Mouse (Mus musculus) forebrain, embryonic 16.5 days (tissue): ENCODE measurements at regions not wholly inside any gene's neighbourhood (a gene's known extent, or its start where the extent isn't known, plus 50 kb on each side); places are given as distances from the start of the nearest gene placed in this dataset.

Experiments used
- ATAC-seq: fragments of 200-750 bp; cut with Nextera tagmentation; 2 replicates; pipeline ENCODE4 v1.8.0; 2017; ENCODE audit warnings: mild to moderate bottlenecking, moderate library complexity
- H3K27ac ChIP-seq: fragments of 300-500 bp; sonication (generic); 2 replicates; pipeline ENCODE4 v1.5.1; 2014; ENCODE audit warnings: low read length, control low read depth
- H3K27me3 ChIP-seq: fragments of 300-500 bp; sonication (generic); replicated peaks from 2 replicates; pipeline ENCODE4 v1.6.1; 2014; ENCODE audit warnings: low read length; ENCODE audit not compliant: control insufficient read depth, insufficient read depth
- H3K36me3 ChIP-seq: fragments of 300-500 bp; sonication (generic); 2 replicates; pipeline ENCODE4 v1.6.1; 2014; ENCODE audit not compliant: control insufficient read depth, insufficient read depth
- H3K4me1 ChIP-seq: fragments of 300-500 bp; sonication (generic); replicated peaks from 2 replicates; pipeline ENCODE4 v1.6.1; 2014; ENCODE audit warnings: low read length; ENCODE audit not compliant: control insufficient read depth, insufficient read depth
- H3K4me2 ChIP-seq: fragments of 300-500 bp; sonication (generic); 2 replicates; pipeline ENCODE4 v1.6.1; 2014; ENCODE audit warnings: mild to moderate bottlenecking, low read length, control low read depth
- H3K4me3 ChIP-seq: fragments of 300-500 bp; sonication (generic); replicated peaks from 2 replicates; pipeline ENCODE4 v1.5.1; 2014; ENCODE audit warnings: mild to moderate bottlenecking, low read length, control low read depth
- H3K9ac ChIP-seq: fragments of 300-500 bp; sonication (generic); replicated peaks from 2 replicates; pipeline ENCODE4 v1.6.1; 2014; ENCODE audit warnings: low read depth, low read length, control low read depth
- H3K9me3 ChIP-seq: fragments of 300-500 bp; sonication (generic); 2 replicates; pipeline ENCODE4 v1.6.1; 2016; ENCODE audit warnings: low read length; ENCODE audit not compliant: control insufficient read depth
- WGBS: fragments of 180-500 bp; shearing (Covaris S2); extraction: QIAGEN DNeasy Blood & Tissue Kit; methylation state at CpG from one replicate; pipeline ENCODE4 v1.1.7; 2014; 5-methylcytosine and 5-hydroxymethylcytosine counted together

DNA sequence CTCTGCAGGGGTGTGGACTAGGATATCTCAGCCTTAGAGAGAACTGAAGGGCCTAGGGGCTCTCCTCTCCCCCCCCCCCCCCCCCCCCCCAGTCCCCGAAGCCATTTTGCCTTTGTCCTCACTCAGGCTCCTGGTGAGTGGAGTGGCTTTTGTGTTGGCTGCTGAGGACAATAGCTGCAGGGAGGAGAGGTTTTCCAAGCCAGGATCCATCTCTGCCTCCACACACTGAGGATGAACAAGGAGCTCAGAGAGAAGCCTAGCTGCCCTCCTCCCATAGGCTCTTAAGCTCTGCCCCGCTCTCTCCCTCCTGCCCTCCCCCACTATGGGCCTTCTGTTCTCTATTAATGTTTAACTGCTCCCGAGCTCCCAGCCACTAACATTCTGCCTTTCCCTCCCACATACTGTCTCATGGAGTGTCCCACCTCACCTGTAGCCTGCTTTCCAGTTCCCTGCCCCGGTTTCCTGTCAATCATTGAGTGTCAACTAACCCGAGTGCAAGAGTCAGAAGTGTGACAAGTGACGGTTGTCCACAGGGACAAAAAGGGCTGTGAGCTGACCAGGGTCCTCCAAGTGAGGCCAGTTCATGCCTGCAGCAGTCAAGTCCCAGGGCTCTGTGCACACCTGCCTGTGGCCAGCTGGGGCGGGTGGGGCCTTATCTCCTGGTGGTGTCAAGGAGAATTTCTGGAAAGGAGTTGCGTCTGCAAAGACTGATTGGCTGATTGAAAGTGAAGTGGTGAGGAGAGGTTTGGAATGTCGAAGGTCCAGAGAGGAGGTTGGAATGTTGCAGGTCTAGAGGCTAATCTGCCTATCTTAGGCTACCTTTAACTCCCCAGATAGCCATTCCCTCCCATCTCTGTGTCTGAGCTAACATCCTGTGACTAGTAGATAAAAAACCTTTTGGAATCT lies 165.1 kb upstream of the Rybp start:
- Histone ChIP-seq H3K4me2 (no peak overlapping the region), H3K4me3 (no peak overlapping the region), H3K4me1 (no peaks in the 10 kb centered on the region), H3K36me3 (no peaks in the 10 kb centered on the region), H3K27ac (no peak overlapping the region), H3K27me3 (no peaks in the 10 kb centered on the region), H3K9me3 (no peaks in the 10 kb centered on the region), H3K9ac (no peak overlapping the region)
- 62% methylated on average over 8 of the region's 9 CpGs for WGBS
- ATAC-seq: no peak

DNA sequence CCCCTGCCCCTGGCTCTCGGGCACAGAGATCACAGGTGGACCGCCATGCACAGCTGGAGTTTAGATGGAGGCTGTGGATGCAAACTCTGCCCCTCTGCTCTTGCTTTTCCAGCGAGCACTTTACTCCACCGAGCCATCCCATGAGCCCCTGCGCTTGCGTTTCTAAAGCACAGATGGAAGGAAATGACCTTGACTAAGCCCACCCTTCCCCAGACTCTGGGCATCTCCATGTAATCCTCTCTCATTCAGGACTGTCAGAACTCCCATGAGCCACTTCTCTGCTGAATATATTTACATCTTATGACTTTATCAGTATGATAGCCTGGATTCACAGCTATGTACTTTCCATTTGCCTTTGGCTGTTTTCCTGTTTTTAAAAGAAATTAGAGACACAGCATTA lies 162.8 kb upstream of the Rybp start:
- H3K9ac ChIP-seq: no peak overlapping the region
- no peak for ATAC-seq
- no peaks in the 10 kb centered on the region for H3K27me3 ChIP-seq
- no peaks in the 10 kb centered on the region for H3K9me3 ChIP-seq
- WGBS: 90% methylated on average over 6 of the region's 6 CpGs
- H3K4me1 ChIP-seq: no peaks in the 10 kb centered on the region
- no peaks in the 10 kb centered on the region for H3K36me3 ChIP-seq
- no peak overlapping the region for H3K4me3 ChIP-seq
- no peak overlapping the region for H3K4me2 ChIP-seq
- H3K27ac ChIP-seq: no peak overlapping the region

- H3K9ac ChIP-seq: no peak overlapping the region
- H3K36me3 ChIP-seq: no peaks in the 10 kb centered on the region
- WGBS: 97% methylated on average over 4 of the region's 4 CpGs
- H3K4me1 ChIP-seq: no peaks in the 10 kb centered on the region
- H3K4me2 ChIP-seq: no peak overlapping the region
- H3K4me3 ChIP-seq: no peak overlapping the region
- no peaks in the 10 kb centered on the region for H3K27me3 ChIP-seq
- no peak for ATAC-seq
- no peak overlapping the region for H3K27ac ChIP-seq
- no peaks in the 10 kb centered on the region for H3K9me3 ChIP-seq
Observed at GRCm38 (mm10) chr6:100449087-100449486, 161.8 kb upstream of the Rybp start.

GRCm38 (mm10) chr6:100447211-100447610 lies 159.9 kb upstream of the Rybp start:
- no peak overlapping the region for H3K4me3 ChIP-seq
- no peak overlapping the region for H3K9ac ChIP-seq
- no peak overlapping the region for H3K4me2 ChIP-seq
- H3K27me3 ChIP-seq: no peaks in the 10 kb centered on the region
- no peaks in the 10 kb centered on the region for H3K4me1 ChIP-seq
- H3K27ac ChIP-seq: no peak overlapping the region
- ATAC-seq: no peak
- 6% methylated on average over 1 of the region's 1 CpGs for WGBS
- no peaks in the 10 kb centered on the region for H3K36me3 ChIP-seq
- no peaks in the 10 kb centered on the region for H3K9me3 ChIP-seq

DNA sequence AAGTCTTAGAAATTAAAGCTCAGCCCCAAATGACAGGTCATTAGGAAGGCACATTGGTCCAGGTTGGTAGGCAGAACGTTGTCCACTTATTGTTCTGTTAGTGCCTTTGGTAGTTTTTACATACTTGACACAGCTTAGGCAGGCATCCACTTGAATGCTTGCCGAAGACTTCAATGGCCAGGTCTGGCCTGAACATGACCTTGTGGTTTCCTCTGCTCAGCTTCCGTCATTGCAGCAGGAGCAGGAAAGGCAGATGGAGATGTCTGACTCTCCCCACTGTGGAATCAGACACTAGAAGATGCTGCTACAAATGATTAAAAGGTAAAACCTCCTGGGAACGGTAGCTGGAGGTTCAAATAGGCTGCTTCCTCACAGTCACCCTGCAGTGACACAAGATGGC lies 159.5 kb upstream of the Rybp start:
- WGBS: 72% methylated on average over 4 of the region's 4 CpGs
- ATAC-seq: no peak

DNA sequence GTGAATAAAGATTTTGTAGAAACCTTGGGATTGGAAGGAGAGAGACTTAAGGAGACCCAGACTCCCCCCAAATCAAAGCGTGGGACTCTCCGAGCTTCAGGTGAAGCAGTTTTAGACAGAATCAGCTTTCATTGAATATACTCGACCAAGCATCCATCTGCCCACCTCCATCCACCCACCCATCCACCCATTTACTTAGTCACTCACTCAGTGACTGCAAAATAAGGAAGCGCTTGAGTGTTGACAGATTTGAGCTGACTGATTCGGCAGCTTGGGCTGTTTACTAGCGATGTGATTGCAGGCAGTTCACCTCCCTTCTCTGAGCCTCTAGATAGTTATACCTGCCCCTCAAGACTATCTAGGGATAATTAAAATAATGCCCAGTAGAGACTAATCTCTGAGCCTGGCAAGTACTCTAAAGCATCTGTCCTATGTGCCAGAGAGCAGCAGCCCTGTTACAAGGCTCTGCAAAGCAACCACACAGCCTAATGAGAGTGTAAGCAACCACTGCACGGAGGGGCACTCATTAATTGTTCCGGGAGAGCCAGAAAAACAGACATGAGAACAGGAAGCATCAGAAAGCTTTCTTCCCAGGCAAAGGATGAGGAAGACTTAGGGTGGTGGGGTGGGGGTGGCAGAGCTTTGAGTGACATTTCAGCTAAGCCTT lies 151.9 kb upstream of the Rybp start:
- H3K27me3 ChIP-seq: 0 out of 2 replicates have a peak, but pooled peaks cover 2% of the 10 kb centered on the region
- H3K27ac ChIP-seq: peak overlapping the region; percentile 41
- peaks cover 14% of the 10 kb centered on the region for H3K4me1 ChIP-seq
- H3K9ac ChIP-seq: peak overlapping the region; percentile 59
- peak; percentile 54 for ATAC-seq
- H3K9me3 ChIP-seq: no peaks in the 10 kb centered on the region
- H3K4me3 ChIP-seq: peak overlapping the region; percentile 43
- WGBS: 3% methylated on average over 8 of the region's 8 CpGs
- peak overlapping the region; percentile 80 for H3K4me2 ChIP-seq
- H3K36me3 ChIP-seq: no peaks in the 10 kb centered on the region

More for the DNA sequence above, 159.5 kb upstream of the Rybp start:
- Histone ChIP-seq H3K36me3 (no peaks in the 10 kb centered on the region), H3K27ac (no peak overlapping the region), H3K4me3 (no peak overlapping the region), H3K9me3 (no peaks in the 10 kb centered on the region), H3K4me2 (no peak overlapping the region), H3K9ac (no peak overlapping the region), H3K27me3 (no peaks in the 10 kb centered on the region), H3K4me1 (no peaks in the 10 kb centered on the region)

DNA sequence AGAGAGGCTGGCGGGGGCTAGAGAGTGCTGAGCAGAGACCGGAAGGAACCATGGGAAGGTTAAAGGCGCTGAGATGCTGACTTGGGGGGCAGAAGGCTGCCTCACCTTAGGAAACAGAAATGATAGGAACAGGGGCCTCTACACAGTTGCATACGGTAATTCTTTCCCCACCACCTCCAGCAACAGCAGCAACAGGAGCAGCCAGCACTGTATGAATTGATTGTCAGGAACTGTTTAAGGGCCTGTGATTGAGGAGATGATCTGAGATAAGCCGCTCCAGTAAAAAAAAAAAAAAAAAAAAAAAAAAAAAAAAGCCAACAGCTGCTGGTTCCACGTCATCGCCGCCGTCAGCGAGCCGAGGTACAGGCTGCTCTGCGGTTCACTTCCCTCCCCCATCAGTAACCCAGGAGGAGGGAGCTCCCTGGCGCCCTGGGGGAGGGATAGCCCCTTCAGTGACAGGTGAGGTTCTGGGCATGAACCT lies 151.3 kb upstream of the Rybp start:
- Histone ChIP-seq H3K27me3 (0 out of 2 replicates have a peak, but pooled peaks cover 2% of the 10 kb centered on the region), H3K4me2 (peak overlapping the region; percentile 80), H3K4me1 (peaks cover 15% of the 10 kb centered on the region), H3K27ac (peak overlapping the region; percentile 53), H3K9me3 (no peaks in the 10 kb centered on the region), H3K4me3 (peak overlapping the region; percentile 43), H3K36me3 (no peaks in the 10 kb centered on the region), H3K9ac (peak overlapping the region; percentile 59)
- peak; percentile 81 for ATAC-seq
- WGBS: 1% methylated on average over 13 of the region's 13 CpGs

GRCm38 (mm10) chr6:100437980-100438379 lies 150.7 kb upstream of the Rybp start:
- Histone ChIP-seq H3K27me3 (0 out of 2 replicates have a peak, but pooled peaks cover 2% of the 10 kb centered on the region), H3K36me3 (no peaks in the 10 kb centered on the region), H3K9me3 (no peaks in the 10 kb centered on the region), H3K4me3 (no peak overlapping the region), H3K9ac (no peak overlapping the region; the same call in 1 of the 2 replicates), H3K27ac (0 out of 2 replicates have a peak overlapping the region, but pooled peaks have one; percentile 53), H3K4me1 (peaks cover 21% of the 10 kb centered on the region), H3K4me2 (peak overlapping the region; percentile 80)
- ATAC-seq: peak; percentile 8; the same call in 1 of the 2 replicates
- WGBS: 48% methylated on average over 5 of the region's 5 CpGs

- Histone ChIP-seq H3K4me3 (no peak overlapping the region), H3K27ac (no peak overlapping the region), H3K27me3 (0 out of 2 replicates have a peak, but pooled peaks cover 2% of the 10 kb centered on the region), H3K4me2 (no peak overlapping the region), H3K36me3 (no peaks in the 10 kb centered on the region), H3K9ac (no peak overlapping the region), H3K4me1 (peaks cover 23% of the 10 kb centered on the region), H3K9me3 (no peaks in the 10 kb centered on the region)
- ATAC-seq: no peak
- 83% methylated on average over 2 of the region's 2 CpGs for WGBS
Observed at GRCm38 (mm10) chr6:100436507-100436906, 149.2 kb upstream of the Rybp start.
